Comparison of ENCODE assay signal across 11 mouse cellular contexts in genomic region chr15:74258610-74259009, GRCm38 (mm10).
DNase-seq lines count a peak whose midpoint lies in the region; ATAC-seq and TF ChIP-seq lines count a peak whose summit lies in the region.
"Had no signal": no experiment of that assay in that cellular context is flagged by ENCODE, and none has a peak within 500 bp of the region (broad histone marks: within the 10 kb centered on the region; RNA-seq: fewer than 3 reads in every experiment).

No protein-coding gene starts in this region.

- H3K4me2 ChIP-seq in midbrain, postnatal 0 days (ENCODE audit: low read depth, low read length, poor library complexity, severe bottlenecking), result no peak overlapping the region
- no peak overlapping the region for H3K4me2 ChIP-seq in midbrain, embryonic 16.5 days (ENCODE audit: low read length)
- H3K4me2 ChIP-seq: lung, embryonic 15.5 days; midbrain, embryonic 11.5 days had no signal

- DNase-seq in midbrain, postnatal 0 days (ENCODE audit: low spot score), result peak; percentile 24
- peak; percentile 36 for DNase-seq in layer of hippocampus, postnatal 10 days (ENCODE audit: low spot score in 2 of 2)
- DNase-seq in left cerebral cortex, postnatal 4 days, result peak; percentile 18
- no peak for DNase-seq in lung, postnatal 14 days
- no peak for DNase-seq in thymus, adult 18-20 months

- no peak for TF ChIP-seq CTCF in midbrain, postnatal 0 days (IDR thresholded peaks at IDR 0.05)

- 91% methylated on average over 13 of the region's 13 CpGs for WGBS in midbrain, postnatal 0 days
- 91% methylated on average over 13 of the region's 13 CpGs for WGBS in midbrain, embryonic 16.5 days

- no peaks in the 10 kb centered on the region for H3K36me3 ChIP-seq in midbrain, postnatal 0 days (ENCODE audit: insufficient read depth, low read length)
- H3K36me3 ChIP-seq in midbrain, embryonic 16.5 days (ENCODE audit: control insufficient read depth, insufficient read depth, low read length), result no peaks in the 10 kb centered on the region
- H3K36me3 ChIP-seq: heart, embryonic 10.5 days; lung, embryonic 15.5 days had no signal

- intact Hi-C loops in left cerebral cortex, postnatal 4 days (cut with DNase I), result no loop called here

- no peak overlapping the region for H3K27ac ChIP-seq in midbrain, postnatal 0 days (ENCODE audit: low read depth, low read length)
- H3K27ac ChIP-seq in midbrain, embryonic 16.5 days (ENCODE audit: low read length), result no peak overlapping the region
- H3K27ac ChIP-seq: heart, embryonic 10.5 days; kidney, postnatal 0 days; lung, embryonic 15.5 days had no signal

- no peak for ATAC-seq in midbrain, postnatal 0 days (ENCODE audit: low FRiP score)
- ATAC-seq in midbrain, embryonic 16.5 days, result no peak
- no peak for ATAC-seq in erythroblast, adult 5-6 weeks (replicated peaks; ENCODE audit: low FRiP score, poor library complexity, severe bottlenecking)

- H3K9me3 ChIP-seq in midbrain, postnatal 0 days (ENCODE audit: low read length), result no peaks in the 10 kb centered on the region
- H3K9me3 ChIP-seq in midbrain, embryonic 16.5 days (replicated peaks; ENCODE audit: control insufficient read depth, low read length, poor library complexity, severe bottlenecking), result no peaks in the 10 kb centered on the region
- H3K9me3 ChIP-seq: heart, embryonic 10.5 days; lung, embryonic 15.5 days had no signal

- H3K9ac ChIP-seq in midbrain, postnatal 0 days (replicated peaks; ENCODE audit: low read length, poor library complexity, severe bottlenecking), result no peak overlapping the region
- H3K9ac ChIP-seq in midbrain, embryonic 16.5 days (ENCODE audit: low read depth, low read length), result no peak overlapping the region
- H3K9ac ChIP-seq: lung, embryonic 15.5 days had no signal

- H3K4me1 ChIP-seq in midbrain, postnatal 0 days (ENCODE audit: insufficient read depth, low read length), result no peaks in the 10 kb centered on the region
- peaks cover 12% of the 10 kb centered on the region; the same call in 1 of the 2 replicates for H3K4me1 ChIP-seq in midbrain, embryonic 16.5 days (ENCODE audit: control insufficient read depth, insufficient read depth, low read length)
- H3K4me1 ChIP-seq: heart, embryonic 10.5 days; lung, embryonic 15.5 days had no signal

- H3K27me3 ChIP-seq in midbrain, postnatal 0 days (ENCODE audit: insufficient read depth, low read length), result no peaks in the 10 kb centered on the region
- no peaks in the 10 kb centered on the region for H3K27me3 ChIP-seq in midbrain, embryonic 16.5 days (ENCODE audit: control insufficient read depth, insufficient read depth, low read depth, low read length)
- H3K27me3 ChIP-seq: lung, embryonic 15.5 days had no signal

- no peak overlapping the region for H3K4me3 ChIP-seq in midbrain, postnatal 0 days (ENCODE audit: low read depth, low read length)
- H3K4me3 ChIP-seq in midbrain, embryonic 16.5 days (ENCODE audit: low read depth, low read length), result no peak overlapping the region
- H3K4me3 ChIP-seq: heart, embryonic 10.5 days; lung, embryonic 15.5 days had no signal

Comparison
In these comparisons a context has a peak if more than half of its experiments do, and no peak if none do; other contexts are left out.
1. DNase-seq: peak in midbrain, postnatal 0 days (single experiment), layer of hippocampus, postnatal 10 days (2 of 2) and left cerebral cortex, postnatal 4 days (single experiment); none in lung, postnatal 14 days (single experiment) and thymus, adult 18-20 months (0 of 2).